Mouse (Mus musculus): ENCODE measurements around the gene Sdc1. TPM values are rescaled to one million over a fixed set of nuclear protein-coding genes. Genes with fewer than 3 reads are reported as not detected.

The Sdc1 gene
- polyA plus RNA-seq (2012; ENCODE audit: insufficient read depth, insufficient read length, missing spikeins) = 10.9 and 13.0 TPM in 2 replicates

GRCm38 (mm10) chr12:8770946-8771843 lies at the start of gene Sdc1:
TSS of gene Sdc1 (plus strand) at chr12:8771323.
- H3K4me3 ChIP-seq (ENCODE audit: insufficient read depth, low read length) = peak within 1 kb of the TSS; percentile 92
- TF ChIP-seq CTCF (IDR thresholded peaks at IDR 0.05; ENCODE audit: low read depth, low read length) (peak; percentile 38; the same call in 1 of the 2 replicates), POLR2A (IDR thresholded peaks at IDR 0.05; ENCODE audit: borderline replicate concordance, low read depth, low read length) (no peak)
- peaks cover 14% of the 10 kb centered on the region for H3K4me1 ChIP-seq (ENCODE audit: control insufficient read depth, insufficient read depth, low read length)
- H3K27ac ChIP-seq (ENCODE audit: insufficient read depth, low read depth, low read length) = no peak within 1 kb of the TSS

DNA sequence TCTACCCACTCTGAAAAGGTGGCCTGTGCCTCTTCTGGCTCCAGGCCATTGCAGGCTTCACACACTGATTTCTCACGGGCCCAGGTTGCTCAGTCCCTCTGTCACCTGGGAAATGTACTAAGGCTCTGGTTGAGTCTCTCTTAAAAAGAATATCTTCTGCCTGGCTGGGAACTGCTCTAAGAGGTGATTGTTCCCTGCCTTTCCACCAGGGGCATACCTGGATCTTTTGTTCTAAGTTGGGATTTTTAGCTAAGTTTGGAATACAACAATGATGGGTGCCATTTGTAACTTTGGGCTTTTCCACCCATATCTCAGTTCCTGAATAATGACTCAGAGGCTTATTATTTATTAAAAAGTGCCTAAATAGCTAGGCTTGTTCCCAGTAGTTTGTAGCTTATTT lies 44.2 kb upstream of the Sdc1 start:
- Histone ChIP-seq H3K27ac (ENCODE audit: insufficient read depth, low read depth, low read length) (no peak overlapping the region), H3K4me1 (ENCODE audit: control insufficient read depth, insufficient read depth, low read length) (no peaks in the 10 kb centered on the region), H3K4me3 (ENCODE audit: insufficient read depth, low read length) (no peak overlapping the region)
- TF ChIP-seq CTCF (IDR thresholded peaks at IDR 0.05; ENCODE audit: low read depth, low read length) (no peak), POLR2A (IDR thresholded peaks at IDR 0.05; ENCODE audit: borderline replicate concordance, low read depth, low read length) (no peak)

DNA sequence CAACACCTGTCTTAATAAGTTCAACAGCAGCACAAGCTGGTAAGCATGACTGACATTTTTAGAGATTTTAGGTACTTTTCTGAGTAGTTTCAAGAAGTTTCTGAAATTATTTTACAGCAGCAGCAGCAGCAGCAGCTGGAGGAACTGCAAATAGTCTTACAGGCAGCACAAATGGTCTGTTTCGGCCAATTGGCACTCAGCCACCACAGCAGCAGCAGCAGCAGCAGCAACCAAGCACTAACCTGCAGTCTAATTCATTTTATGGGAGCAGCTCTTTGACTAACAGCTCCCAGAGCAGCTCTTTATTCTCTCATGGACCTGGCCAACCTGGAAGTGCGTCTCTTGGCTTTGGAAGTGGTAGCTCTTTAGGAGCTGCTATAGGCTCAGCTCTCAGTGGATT lies 42.4 kb upstream of the Sdc1 start:
- no peak for TF ChIP-seq CTCF (IDR thresholded peaks at IDR 0.05; ENCODE audit: low read depth, low read length)
- no peak for TF ChIP-seq POLR2A (IDR thresholded peaks at IDR 0.05; ENCODE audit: borderline replicate concordance, low read depth, low read length)

DNA sequence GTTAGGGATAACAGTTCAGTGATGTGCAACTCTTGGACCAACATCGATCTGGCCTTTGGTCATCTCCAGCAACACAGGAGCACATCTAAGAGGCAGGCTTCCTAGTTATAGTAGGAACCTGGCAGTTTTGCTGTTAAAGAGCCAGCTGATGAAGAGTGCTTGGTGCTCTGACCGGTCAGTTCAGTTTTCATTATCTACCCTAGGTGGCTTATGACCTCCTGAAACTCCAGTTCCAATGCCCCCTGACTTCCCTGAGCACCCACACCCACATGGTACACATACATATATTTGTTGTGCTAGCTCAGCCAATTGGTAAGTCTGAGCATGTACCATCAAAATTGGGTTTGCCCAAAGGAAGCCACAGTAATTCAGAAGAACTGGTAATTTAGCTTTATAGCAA lies 17.5 kb upstream of the Sdc1 start:
- Histone ChIP-seq H3K4me3 (ENCODE audit: insufficient read depth, low read length) (no peak overlapping the region), H3K4me1 (ENCODE audit: control insufficient read depth, insufficient read depth, low read length) (no peaks in the 10 kb centered on the region), H3K27ac (ENCODE audit: insufficient read depth, low read depth, low read length) (no peak overlapping the region)
- no peak for TF ChIP-seq CTCF (IDR thresholded peaks at IDR 0.05; ENCODE audit: low read depth, low read length)
- TF ChIP-seq POLR2A (IDR thresholded peaks at IDR 0.05; ENCODE audit: borderline replicate concordance, low read depth, low read length) = no peak

More for the DNA sequence above, 42.4 kb upstream of the Sdc1 start:
- H3K4me3 ChIP-seq (ENCODE audit: insufficient read depth, low read length) = no peak overlapping the region
- H3K4me1 ChIP-seq (ENCODE audit: control insufficient read depth, insufficient read depth, low read length) = no peaks in the 10 kb centered on the region
- no peak overlapping the region for H3K27ac ChIP-seq (ENCODE audit: insufficient read depth, low read depth, low read length)

GRCm38 (mm10) chr12:8754116-8754515 lies 17.0 kb upstream of the Sdc1 start:
- no peak overlapping the region for H3K4me3 ChIP-seq (ENCODE audit: insufficient read depth, low read length)
- TF ChIP-seq POLR2A (IDR thresholded peaks at IDR 0.05; ENCODE audit: borderline replicate concordance, low read depth, low read length) (no peak), CTCF (IDR thresholded peaks at IDR 0.05; ENCODE audit: low read depth, low read length) (no peak)
- H3K27ac ChIP-seq (ENCODE audit: insufficient read depth, low read depth, low read length) = no peak overlapping the region
- H3K4me1 ChIP-seq (ENCODE audit: control insufficient read depth, insufficient read depth, low read length) = no peaks in the 10 kb centered on the region

DNA sequence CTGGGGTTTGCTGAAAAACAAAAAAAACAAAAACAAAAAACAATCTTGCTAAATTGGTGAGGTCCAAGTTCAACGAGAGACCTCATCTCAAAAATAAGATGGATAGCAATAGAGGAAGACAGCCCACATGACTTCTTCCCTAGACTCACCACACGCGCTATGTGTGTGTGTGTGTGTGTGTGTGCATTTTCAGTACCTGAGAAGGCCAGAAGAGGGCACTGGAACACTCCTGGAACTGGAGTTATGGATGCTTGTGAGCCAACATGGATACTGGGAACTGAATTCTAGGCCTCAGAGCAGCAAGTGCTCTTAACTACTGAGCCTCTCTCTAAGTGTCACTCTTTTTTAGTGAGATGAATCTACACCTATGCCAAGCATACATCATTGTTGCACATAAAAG lies 13.1 kb upstream of the Sdc1 start:
- Histone ChIP-seq H3K4me3 (ENCODE audit: insufficient read depth, low read length) (no peak overlapping the region), H3K4me1 (ENCODE audit: control insufficient read depth, insufficient read depth, low read length) (no peaks in the 10 kb centered on the region), H3K27ac (ENCODE audit: insufficient read depth, low read depth, low read length) (no peak overlapping the region)
- TF ChIP-seq CTCF (IDR thresholded peaks at IDR 0.05; ENCODE audit: low read depth, low read length) (no peak), POLR2A (IDR thresholded peaks at IDR 0.05; ENCODE audit: borderline replicate concordance, low read depth, low read length) (no peak)

DNA sequence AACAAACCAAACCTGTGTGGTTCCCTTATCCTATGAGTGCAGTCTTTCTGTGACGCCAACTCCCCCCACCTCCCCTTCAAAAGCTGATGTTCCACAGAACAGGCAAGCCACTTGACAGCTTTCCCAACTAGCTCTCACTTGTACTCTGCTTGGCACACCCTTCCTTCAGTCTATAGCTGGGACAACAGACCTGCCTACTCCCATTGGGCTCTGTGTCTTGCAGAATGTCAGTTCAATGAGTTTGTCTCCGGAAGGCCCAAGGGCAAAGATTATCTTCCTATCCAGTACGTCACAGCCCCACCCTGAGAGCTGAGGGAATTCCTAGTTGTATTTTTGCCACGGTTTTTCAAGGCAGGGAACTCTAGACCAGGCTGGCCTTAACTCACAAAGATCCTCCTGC lies 12.0 kb upstream of the Sdc1 start:
- H3K4me1 ChIP-seq (ENCODE audit: control insufficient read depth, insufficient read depth, low read length) = no peaks in the 10 kb centered on the region
- no peak overlapping the region for H3K4me3 ChIP-seq (ENCODE audit: insufficient read depth, low read length)
- TF ChIP-seq POLR2A (IDR thresholded peaks at IDR 0.05; ENCODE audit: borderline replicate concordance, low read depth, low read length) (no peak), CTCF (IDR thresholded peaks at IDR 0.05; ENCODE audit: low read depth, low read length) (no peak)
- no peak overlapping the region for H3K27ac ChIP-seq (ENCODE audit: insufficient read depth, low read depth, low read length)

DNA sequence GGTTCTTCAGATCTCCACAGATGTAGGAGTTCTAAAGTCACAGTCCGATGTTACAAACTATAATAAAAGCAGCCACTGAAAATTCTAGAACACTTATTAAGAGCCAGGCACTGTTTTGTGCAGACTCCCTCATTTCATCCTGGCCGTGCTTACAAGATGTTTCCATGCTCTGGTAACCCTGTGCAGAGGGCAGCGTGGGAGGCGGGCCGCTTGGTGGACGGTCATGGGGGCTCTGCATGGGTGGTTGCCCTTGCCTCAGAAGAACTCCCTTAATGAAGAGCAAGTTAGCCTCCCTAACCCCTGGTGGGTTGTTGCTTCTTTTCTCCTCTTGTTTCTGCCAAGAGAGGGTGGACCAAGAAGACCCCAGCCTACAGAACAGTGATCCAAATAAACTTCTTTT lies 11.3 kb upstream of the Sdc1 start:
- TF ChIP-seq CTCF (IDR thresholded peaks at IDR 0.05; ENCODE audit: low read depth, low read length) (no peak), POLR2A (IDR thresholded peaks at IDR 0.05; ENCODE audit: borderline replicate concordance, low read depth, low read length) (no peak)
- H3K4me3 ChIP-seq (ENCODE audit: insufficient read depth, low read length) = no peak overlapping the region
- H3K4me1 ChIP-seq (ENCODE audit: control insufficient read depth, insufficient read depth, low read length) = no peaks in the 10 kb centered on the region
- no peak overlapping the region for H3K27ac ChIP-seq (ENCODE audit: insufficient read depth, low read depth, low read length)

DNA sequence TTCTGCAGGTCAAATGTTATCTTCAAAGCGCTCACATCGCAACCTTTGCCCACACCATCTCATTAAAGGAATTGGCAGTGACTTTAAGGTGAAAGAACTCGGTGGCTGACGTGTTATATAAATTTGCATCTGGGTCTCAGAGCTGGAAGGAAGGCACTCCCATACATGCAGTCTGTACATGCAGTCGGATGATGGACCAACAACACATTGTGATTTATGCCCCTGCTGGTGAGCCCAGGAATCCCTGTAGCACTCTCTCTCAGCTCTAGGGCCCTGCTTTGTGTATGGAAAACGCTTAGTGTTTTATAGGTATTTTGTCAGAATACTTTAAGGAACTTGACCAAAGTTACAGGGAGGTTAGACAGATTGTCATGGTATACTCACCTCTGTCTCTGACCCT lies 10.6 kb upstream of the Sdc1 start:
- no peak overlapping the region for H3K27ac ChIP-seq (ENCODE audit: insufficient read depth, low read depth, low read length)

DNA sequence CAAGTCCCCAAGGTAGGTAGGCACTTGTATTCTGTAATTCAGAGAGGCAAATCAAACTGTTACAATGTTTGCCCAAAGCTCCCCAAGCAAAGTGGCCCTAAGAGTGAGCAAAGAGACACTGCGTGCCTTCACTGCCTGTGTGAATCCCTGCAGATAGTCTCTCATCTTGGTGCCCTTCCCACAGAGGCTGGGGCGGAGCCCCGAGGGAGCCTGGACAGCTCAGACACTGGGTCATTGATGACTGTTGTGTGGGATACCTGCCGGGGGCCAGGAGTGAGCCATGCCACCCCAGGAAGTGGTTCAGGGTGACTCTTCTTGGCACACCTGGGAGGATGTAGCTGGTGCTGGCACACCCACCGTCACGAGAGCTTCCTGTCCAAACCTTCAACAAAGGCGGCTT lies 10.1 kb upstream of the Sdc1 start:
- TF ChIP-seq CTCF (IDR thresholded peaks at IDR 0.05; ENCODE audit: low read depth, low read length) = no peak
- TF ChIP-seq POLR2A (IDR thresholded peaks at IDR 0.05; ENCODE audit: borderline replicate concordance, low read depth, low read length) = no peak
- no peak overlapping the region for H3K4me3 ChIP-seq (ENCODE audit: insufficient read depth, low read length)
- no peak overlapping the region for H3K27ac ChIP-seq (ENCODE audit: insufficient read depth, low read depth, low read length)
- no peaks in the 10 kb centered on the region for H3K4me1 ChIP-seq (ENCODE audit: control insufficient read depth, insufficient read depth, low read length)

More for the DNA sequence above, 10.6 kb upstream of the Sdc1 start:
- H3K4me1 ChIP-seq (ENCODE audit: control insufficient read depth, insufficient read depth, low read length) = no peaks in the 10 kb centered on the region
- no peak for TF ChIP-seq POLR2A (IDR thresholded peaks at IDR 0.05; ENCODE audit: borderline replicate concordance, low read depth, low read length)
- TF ChIP-seq CTCF (IDR thresholded peaks at IDR 0.05; ENCODE audit: low read depth, low read length) = no peak
- H3K4me3 ChIP-seq (ENCODE audit: insufficient read depth, low read length) = no peak overlapping the region

Measured in bone marrow macrophage, adult 2 months (primary cell).